Mouse (Mus musculus): ENCODE measurements around the gene 1520401A03Rik. TPM values are rescaled to one million over a fixed set of nuclear protein-coding genes. Genes with fewer than 3 reads are reported as not detected.

1520401A03Rik gene
- polyA plus RNA-seq (2021; fragmentation: Nextera tagmentation), result not detected in 2 replicates
- long read RNA-seq, experiment 1, result 0 reads
- long read RNA-seq, experiment 2, result 0 reads

GRCm38 (mm10) chr17:23722376-23723125 is at the start of gene 1520401A03Rik:
1520401A03Rik (minus strand) TSS chr17:23722783.

DNA sequence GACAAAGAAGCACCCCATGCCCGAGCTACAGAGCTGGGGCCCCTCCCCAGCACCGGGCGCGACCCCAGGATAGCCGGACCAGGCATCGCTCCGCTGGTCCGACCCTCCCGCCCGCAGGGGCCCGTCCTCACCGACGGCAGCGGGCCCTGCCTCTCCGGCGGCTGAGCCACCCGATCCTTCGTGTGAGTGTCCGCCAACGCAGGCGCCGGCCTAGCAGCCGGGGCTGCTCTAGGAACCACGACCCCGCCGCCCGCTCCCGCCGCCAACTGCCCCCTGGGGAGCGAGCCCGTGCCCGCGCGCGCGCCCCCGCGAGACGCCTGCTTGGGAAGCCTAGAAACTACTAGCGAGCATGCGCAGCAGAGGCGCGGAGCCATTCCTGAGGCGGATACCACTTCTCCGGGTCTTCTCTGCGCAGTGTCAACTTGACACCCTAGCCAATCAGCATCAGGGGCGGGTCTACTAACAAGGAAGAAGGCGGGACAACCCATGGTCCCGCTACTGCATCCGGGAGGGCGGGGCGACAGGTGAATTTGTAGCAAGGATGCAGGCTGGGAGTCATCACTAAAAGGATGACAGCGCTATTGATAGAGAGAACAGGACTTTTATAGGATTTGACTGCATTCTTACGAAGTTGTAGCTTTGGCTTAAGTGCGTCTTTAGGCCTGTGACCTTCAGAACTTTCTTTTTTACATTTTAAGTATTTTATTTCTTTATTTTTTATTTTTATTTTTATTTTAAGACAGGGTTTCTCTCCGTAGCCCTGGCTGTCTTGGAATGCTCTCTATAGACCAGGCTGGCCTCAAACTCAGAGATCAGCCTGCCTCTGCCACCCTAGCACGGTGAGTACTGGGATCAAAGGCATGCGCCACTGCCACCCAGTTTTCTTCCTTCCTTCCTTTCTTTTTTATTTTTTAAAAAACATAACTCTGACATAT is 49.0 kb upstream of the 1520401A03Rik start, which contains the start of gene Flywch1:
Flywch1 (minus strand) TSS at position 319 of the 935 bp plus-strand sequence.

DNA sequence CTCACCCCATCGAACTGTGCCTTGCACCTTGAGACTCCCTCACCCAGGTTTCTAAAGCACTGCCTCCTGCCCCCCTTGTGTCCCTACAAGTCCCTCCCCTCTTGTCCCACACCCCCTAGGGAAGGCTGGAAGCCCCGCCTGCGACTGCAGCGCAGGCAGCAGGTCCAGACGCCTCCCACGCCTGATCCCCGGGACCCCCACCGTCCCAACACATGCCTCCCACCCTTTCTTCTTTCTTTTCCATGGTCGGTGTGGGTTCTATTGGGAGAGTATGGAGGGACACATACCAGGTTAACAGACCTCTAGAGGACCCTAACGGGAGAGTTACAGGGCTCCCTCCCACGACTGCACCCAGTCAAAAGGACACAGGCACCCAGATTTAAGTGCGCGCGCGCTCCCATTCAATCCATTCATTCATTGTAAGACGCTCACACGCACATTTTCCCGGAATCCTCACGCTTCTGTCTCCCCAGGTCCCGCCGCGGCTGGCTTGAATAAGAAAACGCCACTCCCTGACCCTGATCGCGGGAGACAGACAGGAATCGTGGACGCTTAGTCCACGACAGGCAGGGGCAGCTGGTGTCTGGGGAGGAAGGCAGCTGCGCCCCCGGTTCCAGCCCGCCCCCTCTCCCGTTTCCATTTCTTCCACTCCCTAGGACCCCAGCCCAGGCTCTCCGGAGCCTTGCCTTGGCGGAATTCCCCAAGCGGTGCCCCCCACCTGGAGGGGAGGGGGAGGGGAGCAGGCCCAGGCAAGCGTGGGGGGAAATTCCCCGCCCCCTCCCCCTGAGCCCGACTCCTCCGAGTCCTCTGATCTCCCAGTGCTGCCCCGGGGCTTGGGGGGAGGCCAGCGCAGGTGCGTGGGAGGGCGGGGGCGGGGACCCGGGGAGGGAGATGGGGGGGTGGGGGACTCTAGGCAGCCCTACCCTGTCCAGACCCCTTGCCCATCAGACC is 23.0 kb upstream of the 1520401A03Rik start, which contains the start of gene Kremen2:
Kremen2 (minus strand) TSS at position 533 of the 951 bp plus-strand sequence.

DNA sequence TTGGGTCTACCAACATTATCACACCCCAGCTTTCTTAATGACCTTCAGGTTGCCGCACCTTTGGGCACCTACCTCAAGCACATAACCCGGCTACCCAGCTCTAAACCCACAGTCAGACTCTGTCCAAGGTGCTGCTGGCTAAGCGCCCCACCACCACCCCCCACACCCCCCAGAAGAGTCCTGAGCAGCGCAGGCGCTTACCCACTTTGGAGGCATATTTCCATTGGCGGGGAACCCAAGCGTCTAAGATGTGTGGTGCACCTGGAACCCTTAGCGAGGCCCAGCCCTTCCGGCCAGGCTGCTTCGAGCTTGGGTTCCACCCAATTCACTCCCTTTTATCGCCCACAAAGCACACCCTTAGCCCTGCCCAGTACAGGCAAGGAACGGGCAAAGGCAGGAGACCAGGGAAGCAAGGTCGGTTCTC is 18.0 kb upstream of the 1520401A03Rik start, which contains the start of gene Paqr4:
Paqr4 (minus strand) TSS at position 270 of the 424 bp plus-strand sequence.

DNA sequence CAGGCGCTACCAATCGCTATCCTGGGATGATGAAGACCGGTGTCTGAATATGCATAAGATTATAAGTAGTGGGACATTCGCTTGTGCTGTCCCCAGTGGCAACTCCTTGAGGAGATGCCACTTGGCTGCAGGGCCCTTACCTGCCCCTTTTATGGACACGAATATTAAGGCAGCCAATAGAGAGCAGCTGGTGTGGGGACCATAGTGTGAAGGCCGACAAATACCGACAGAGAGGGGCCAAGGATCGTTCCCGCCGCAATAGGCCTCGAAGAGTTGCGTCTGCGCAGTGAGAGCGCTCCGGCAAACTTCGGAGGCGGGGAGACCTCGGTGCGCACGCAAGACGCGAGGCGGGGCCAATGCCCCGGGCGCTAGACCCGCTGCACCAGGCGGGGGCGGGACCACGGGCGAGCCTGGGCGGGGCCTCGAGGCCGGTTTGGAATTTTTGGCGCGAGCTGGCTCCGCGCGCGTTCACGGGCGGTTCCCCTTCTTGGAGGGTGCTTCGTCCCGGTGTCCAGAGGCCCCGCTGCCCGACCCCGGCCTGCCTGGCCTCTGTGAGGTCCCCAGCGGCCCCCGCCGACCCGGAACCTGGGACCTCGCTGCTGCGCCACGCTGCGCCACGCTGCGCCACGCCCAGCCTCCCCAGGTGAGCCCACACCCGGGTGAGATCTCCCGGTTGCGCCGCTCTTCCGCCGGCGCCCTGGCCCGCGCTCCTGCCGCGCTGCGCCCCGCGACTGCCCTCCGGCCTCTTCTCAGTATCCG is 3.6 kb upstream of the 1520401A03Rik start, which contains the start of gene Pkmyt1:
Pkmyt1 (plus strand) TSS at position 338 of the 759 bp plus-strand sequence.

GRCm38 (mm10) chr17:23683856-23684672 is 38.5 kb downstream of the 1520401A03Rik start, which contains the start of gene Cldn9:
Cldn9 (minus strand) TSS chr17:23684026.

DNA sequence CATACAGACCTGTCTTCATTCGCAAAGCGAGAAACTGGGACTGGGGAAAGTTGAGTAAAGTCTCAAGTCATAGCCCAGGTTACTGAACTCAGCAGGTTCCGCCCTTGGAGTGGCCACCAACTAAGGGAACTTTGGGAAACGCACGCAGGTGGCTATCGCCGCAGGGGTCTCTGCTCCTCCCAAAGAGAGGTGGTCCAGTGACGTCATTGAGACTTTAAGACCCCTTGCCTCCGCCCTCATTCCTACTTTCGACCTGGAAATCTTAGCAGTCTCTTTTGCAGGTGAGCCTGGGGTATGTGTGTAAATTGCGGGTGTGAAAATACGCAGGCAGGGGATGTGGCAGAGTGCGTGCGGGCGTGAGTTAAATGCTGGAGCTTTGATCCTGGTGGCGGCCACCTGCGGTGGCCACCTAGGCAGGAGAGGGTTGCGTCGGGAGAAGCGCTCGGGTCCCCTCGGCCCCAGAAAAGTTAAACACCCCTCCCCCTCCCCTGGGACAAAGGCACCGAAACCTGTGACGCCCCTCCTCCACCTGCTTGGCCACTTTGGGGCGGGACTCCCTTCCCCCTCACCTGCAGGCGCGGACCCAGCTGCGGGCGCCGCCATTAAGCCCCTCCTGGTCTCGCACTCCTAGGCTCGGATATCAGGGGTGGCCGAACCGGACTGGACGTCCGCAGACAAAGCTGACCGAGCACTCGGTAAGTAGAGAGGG is 43.3 kb downstream of the 1520401A03Rik start, which contains the start of gene Cldn6:
Cldn6 (plus strand) TSS at position 123 of the 709 bp plus-strand sequence.

DNA sequence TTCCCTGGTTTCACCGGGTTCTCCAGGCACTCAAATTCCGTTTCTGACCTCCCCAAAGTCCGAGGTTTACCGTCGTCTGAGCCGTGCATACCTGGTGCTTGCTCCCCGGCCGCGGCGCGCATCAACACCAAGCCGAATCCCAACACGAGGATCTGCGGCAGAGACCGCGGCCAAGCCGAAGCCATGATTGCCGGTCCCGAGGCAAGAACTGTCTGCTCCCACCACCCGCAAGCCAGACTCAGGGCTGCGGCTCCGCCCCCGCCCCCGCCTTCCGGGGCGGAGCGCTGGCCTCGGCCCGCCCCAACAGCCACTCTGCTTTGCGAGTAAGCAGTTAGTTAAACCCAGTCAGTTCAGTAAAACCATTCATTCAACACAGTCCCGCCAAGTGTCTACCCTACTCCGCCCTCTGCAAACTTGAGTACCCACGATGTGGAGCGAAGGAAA is 45.3 kb downstream of the 1520401A03Rik start, which contains the start of gene Tnfrsf12a:
Tnfrsf12a (minus strand) TSS at position 233 of the 444 bp plus-strand sequence.

GRCm38 (mm10) chr17:23673424-23674073 is 49.0 kb downstream of the 1520401A03Rik start, which contains the start of the genes Hcfc1r1 and Thoc6:
Hcfc1r1 (plus strand) TSS chr17:23673596.
Thoc6 (minus strand) TSS chr17:23673882.

GRCm38 (mm10) chr17:23660117-23660875 is 62.3 kb downstream of the 1520401A03Rik start, which contains the start of gene Bicdl2:
Bicdl2 (plus strand) TSS chr17:23660506.

Other genes with a start within 250 kb of the 1520401A03Rik start
- not detected in 2 replicates for gene Vmn2r117, start 243.1 kb downstream of the 1520401A03Rik start, polyA plus RNA-seq (2021; fragmentation: Nextera tagmentation)
- 8.9 and 9.0 TPM in 2 replicates for gene Zfp213, start 158.5 kb downstream of the 1520401A03Rik start, polyA plus RNA-seq (2021; fragmentation: Nextera tagmentation)
- gene Zfp13, start 123.3 kb downstream of the 1520401A03Rik start, polyA plus RNA-seq (2021; fragmentation: Nextera tagmentation), result 13.2 and 14.6 TPM in 2 replicates
- gene Zscan10, start 121.9 kb downstream of the 1520401A03Rik start, polyA plus RNA-seq (2021; fragmentation: Nextera tagmentation), result 0.08 and 0.20 TPM in 2 replicates
- gene Mmp25, start 77.5 kb downstream of the 1520401A03Rik start, polyA plus RNA-seq (2021; fragmentation: Nextera tagmentation), result 0.10 and 0.13 TPM in 2 replicates
- gene Bicdl2, start 62.3 kb downstream of the 1520401A03Rik start, polyA plus RNA-seq (2021; fragmentation: Nextera tagmentation), result not detected in 2 replicates
- 225 and 235 TPM in 2 replicates for gene Hcfc1r1, start 49.2 kb downstream of the 1520401A03Rik start, polyA plus RNA-seq (2021; fragmentation: Nextera tagmentation)
- gene Thoc6, start 48.9 kb downstream of the 1520401A03Rik start, polyA plus RNA-seq (2021; fragmentation: Nextera tagmentation), result 8.1 and 9.0 TPM in 2 replicates
- gene Tnfrsf12a, start 45.3 kb downstream of the 1520401A03Rik start, polyA plus RNA-seq (2021; fragmentation: Nextera tagmentation), result 3.6 and 6.5 TPM in 2 replicates
- 0.13 TPM in 1 of 2 replicates, not detected in the other for gene Cldn6, start 43.5 kb downstream of the 1520401A03Rik start, polyA plus RNA-seq (2021; fragmentation: Nextera tagmentation)
- 0.15 and 0.95 TPM in 2 replicates for gene Cldn9, start 38.8 kb downstream of the 1520401A03Rik start, polyA plus RNA-seq (2021; fragmentation: Nextera tagmentation)
- gene Pkmyt1, start 3.6 kb upstream of the 1520401A03Rik start, polyA plus RNA-seq (2021; fragmentation: Nextera tagmentation), result 1.6 and 2.2 TPM in 2 replicates
- gene Paqr4, start 18.1 kb upstream of the 1520401A03Rik start, polyA plus RNA-seq (2021; fragmentation: Nextera tagmentation), result 106 and 116 TPM in 2 replicates
- 0.60 and 0.85 TPM in 2 replicates for gene Kremen2, start 23.1 kb upstream of the 1520401A03Rik start, polyA plus RNA-seq (2021; fragmentation: Nextera tagmentation)
- 256 and 293 TPM in 2 replicates for gene Flywch1, start 48.8 kb upstream of the 1520401A03Rik start, polyA plus RNA-seq (2021; fragmentation: Nextera tagmentation)
- 22.4 and 25.0 TPM in 2 replicates for gene Flywch2, start 63.3 kb upstream of the 1520401A03Rik start, polyA plus RNA-seq (2021; fragmentation: Nextera tagmentation)
- gene Srrm2, start 67.7 kb upstream of the 1520401A03Rik start, polyA plus RNA-seq (2021; fragmentation: Nextera tagmentation), result 297 and 334 TPM in 2 replicates
- gene Elob, start 106.4 kb upstream of the 1520401A03Rik start, polyA plus RNA-seq (2021; fragmentation: Nextera tagmentation), result 1,710 and 1,770 TPM in 2 replicates
- gene Prss33, start 113.3 kb upstream of the 1520401A03Rik start, polyA plus RNA-seq (2021; fragmentation: Nextera tagmentation), result not detected in 2 replicates
- not detected in 2 replicates for gene Prss32, start 121.1 kb upstream of the 1520401A03Rik start, polyA plus RNA-seq (2021; fragmentation: Nextera tagmentation)
- 0.08 and 0.48 TPM in 2 replicates for gene Prss41, start 121.4 kb upstream of the 1520401A03Rik start, polyA plus RNA-seq (2021; fragmentation: Nextera tagmentation)
- not detected in 2 replicates for gene Prss21, start 145.3 kb upstream of the 1520401A03Rik start, polyA plus RNA-seq (2021; fragmentation: Nextera tagmentation)
- gene Dcpp1, start 158.1 kb upstream of the 1520401A03Rik start, polyA plus RNA-seq (2021; fragmentation: Nextera tagmentation), result 0.25 TPM in 1 of 2 replicates, not detected in the other
- gene Dcpp2, start 158.1 kb upstream of the 1520401A03Rik start, polyA plus RNA-seq (2021; fragmentation: Nextera tagmentation), result not detected in 2 replicates
- gene Dcpp3, start 194.7 kb upstream of the 1520401A03Rik start, polyA plus RNA-seq (2021; fragmentation: Nextera tagmentation), result not detected in 2 replicates
- gene Sbp, start 218.9 kb upstream of the 1520401A03Rik start, polyA plus RNA-seq (2021; fragmentation: Nextera tagmentation), result 0.18 and 0.30 TPM in 2 replicates
- gene Sbpl, start 232.5 kb upstream of the 1520401A03Rik start, polyA plus RNA-seq (2021; fragmentation: Nextera tagmentation), result not detected in 2 replicates